Mouse (Mus musculus) lung, adult 2 months (tissue): Measurements from ENCODE around the gene Napb.

Experiments used
- CTCF ChIP-seq: fragments of 200-500 bp; IDR thresholded peaks from 2 replicates; pipeline ENCODE4 v1.5.1; 2011; ENCODE audit warnings: mild to moderate bottlenecking, low read length, control low read depth; ENCODE audit not compliant: insufficient read depth
- POLR2A ChIP-seq: fragments of 200-500 bp; IDR thresholded peaks from 2 replicates; pipeline ENCODE4 v1.6.1; 2011; ENCODE audit warnings: low read depth, mild to moderate bottlenecking, control low read depth, low read length, borderline replicate concordance; ENCODE audit errors: extremely low read depth

DNA sequence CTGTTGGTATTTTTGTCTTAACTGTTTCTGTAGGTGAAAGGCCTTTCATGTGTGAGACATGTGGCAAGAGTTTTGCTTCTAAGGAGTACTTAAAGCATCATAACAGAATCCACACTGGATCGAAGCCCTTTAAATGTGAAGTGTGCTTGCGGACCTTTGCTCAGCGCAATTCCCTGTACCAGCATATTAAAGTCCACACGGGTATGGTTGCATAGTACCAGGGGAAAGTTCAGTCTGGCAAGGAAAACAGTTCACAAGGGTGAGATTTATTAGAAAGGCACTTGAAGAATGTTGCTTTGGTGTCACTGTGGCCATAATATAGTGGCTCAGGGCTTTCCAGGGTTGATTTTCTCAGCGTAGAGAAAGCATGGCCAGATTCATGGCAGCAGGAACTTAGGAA lies 44.3 kb downstream of the Napb start:
- no peak for TF ChIP-seq CTCF
- no peak for TF ChIP-seq POLR2A
